Mouse (Mus musculus) E14TG2a.4 (cell line): ENCODE data around the gene Agtpbp1.
A peak's percentile ranks its signal among the peaks of the same experiment; 100 is the strongest.
"Not testable (repeated sequence)": the region's sequence is repeated elsewhere in the genome, so short reads cannot be mapped to it uniquely, and the experiment has no call there.

Source experiments
- H3K27me3 ChIP-seq: 2 replicates; pipeline ENCODE4 v1.6.1; 2014; ENCODE audit warnings: low read length, control low read depth; ENCODE audit not compliant: insufficient read depth
- H3K36me3 ChIP-seq: 2 replicates; pipeline ENCODE4 v1.6.1; 2014; ENCODE audit warnings: low read length, control low read depth; ENCODE audit not compliant: insufficient read depth
- H3K4me1 ChIP-seq: replicated peaks from 2 replicates; pipeline ENCODE4 v1.6.1; 2014; ENCODE audit warnings: low read depth, low read length, control low read depth
- H3K4me3 ChIP-seq: replicated peaks from 2 replicates; pipeline ENCODE4 v1.5.1; 2014; ENCODE audit warnings: mild to moderate bottlenecking, low read length
- H3K9me3 ChIP-seq: 2 replicates; pipeline ENCODE4 v1.6.1; 2014; ENCODE audit warnings: low read length, control low read depth
- CTCF ChIP-seq: conservative IDR thresholded peaks from 2 replicates; pipeline ENCODE4 v1.5.1; 2014; ENCODE audit warnings: low read length
- NANOG ChIP-seq: IDR thresholded peaks from 2 replicates; pipeline ENCODE4 v1.6.1; 2014; ENCODE audit warnings: borderline replicate concordance, low read length, mixed read lengths
- POU5F1 ChIP-seq: IDR thresholded peaks from 2 replicates; pipeline ENCODE4 v1.6.1; 2014; ENCODE audit warnings: low read length, borderline replicate concordance

Agtpbp1 gene

GRCm38 (mm10) chr13:59615152-59615551 lies 30.1 kb upstream of the Agtpbp1 start:
- no peaks in the 10 kb centered on the region for H3K27me3 ChIP-seq

DNA sequence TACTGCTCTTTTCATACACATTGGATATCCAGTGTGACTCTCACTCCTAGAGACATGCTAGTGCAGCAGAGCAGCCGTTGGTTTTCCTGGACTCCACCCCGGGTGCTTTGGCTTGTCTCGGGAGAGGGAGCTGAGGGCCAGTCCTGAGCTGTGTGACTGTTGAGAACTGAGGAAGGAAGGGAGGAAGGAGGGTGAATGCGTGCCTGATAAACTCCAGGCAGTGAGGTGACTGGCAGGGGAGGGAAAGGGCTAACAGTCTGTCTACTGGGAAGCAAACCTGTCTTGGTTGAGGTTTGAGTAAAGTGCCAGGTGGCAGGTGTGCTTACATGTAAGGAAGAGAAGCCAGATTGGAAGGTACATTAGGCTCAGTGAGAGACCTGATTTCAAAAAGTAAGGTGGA lies 28.8 kb upstream of the Agtpbp1 start:
- no peak overlapping the region for H3K4me3 ChIP-seq
- TF ChIP-seq CTCF (no peak), POU5F1 (no peak), NANOG (no peak)
- H3K36me3 ChIP-seq: peaks cover 93% of the 10 kb centered on the region
- no peaks in the 10 kb centered on the region for H3K9me3 ChIP-seq
- H3K27me3 ChIP-seq: no peaks in the 10 kb centered on the region
- peaks cover 24% of the 10 kb centered on the region for H3K4me1 ChIP-seq

More at GRCm38 (mm10) chr13:59615152-59615551, 30.1 kb upstream of the Agtpbp1 start:
- peaks cover 90% of the 10 kb centered on the region for H3K36me3 ChIP-seq
- TF ChIP-seq CTCF: no peak
- no peak for TF ChIP-seq NANOG
- no peak for TF ChIP-seq POU5F1
- H3K9me3 ChIP-seq: no peaks in the 10 kb centered on the region
- peaks cover 20% of the 10 kb centered on the region for H3K4me1 ChIP-seq
- no peak overlapping the region for H3K4me3 ChIP-seq

DNA sequence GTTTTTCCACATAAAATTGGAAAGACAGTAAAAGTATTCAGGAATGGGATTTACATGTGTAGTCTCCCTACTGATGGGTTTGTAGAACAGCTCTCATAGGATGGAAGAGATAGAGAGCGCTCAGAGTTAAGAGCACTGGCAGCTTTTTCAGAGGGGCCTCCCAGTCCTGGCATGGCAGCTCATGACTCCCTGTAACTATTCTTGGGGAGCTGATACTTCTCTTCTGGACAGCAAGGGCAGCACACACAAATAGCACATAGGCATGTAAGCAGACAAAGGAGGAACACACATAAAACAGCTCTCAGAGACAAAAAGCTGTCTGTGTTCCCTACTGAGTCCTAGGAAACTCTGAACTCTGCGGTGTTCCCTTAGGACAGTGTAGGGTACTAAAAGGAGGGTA lies 25.4 kb upstream of the Agtpbp1 start:
- TF ChIP-seq CTCF: no peak
- no peak for TF ChIP-seq NANOG
- no peak for TF ChIP-seq POU5F1
- Histone ChIP-seq H3K9me3 (no peaks in the 10 kb centered on the region), H3K4me3 (no peak overlapping the region), H3K4me1 (peaks cover 24% of the 10 kb centered on the region), H3K36me3 (peaks cover 95% of the 10 kb centered on the region), H3K27me3 (no peaks in the 10 kb centered on the region)

GRCm38 (mm10) chr13:59609885-59610284 lies 24.9 kb upstream of the Agtpbp1 start:
- H3K36me3 ChIP-seq: peaks cover 95% of the 10 kb centered on the region
- peaks cover 24% of the 10 kb centered on the region for H3K4me1 ChIP-seq
- no peaks in the 10 kb centered on the region for H3K27me3 ChIP-seq
- TF ChIP-seq POU5F1 (no peak), NANOG (no peak), CTCF (no peak)
- no peaks in the 10 kb centered on the region for H3K9me3 ChIP-seq
- H3K4me3 ChIP-seq: no peak overlapping the region

DNA sequence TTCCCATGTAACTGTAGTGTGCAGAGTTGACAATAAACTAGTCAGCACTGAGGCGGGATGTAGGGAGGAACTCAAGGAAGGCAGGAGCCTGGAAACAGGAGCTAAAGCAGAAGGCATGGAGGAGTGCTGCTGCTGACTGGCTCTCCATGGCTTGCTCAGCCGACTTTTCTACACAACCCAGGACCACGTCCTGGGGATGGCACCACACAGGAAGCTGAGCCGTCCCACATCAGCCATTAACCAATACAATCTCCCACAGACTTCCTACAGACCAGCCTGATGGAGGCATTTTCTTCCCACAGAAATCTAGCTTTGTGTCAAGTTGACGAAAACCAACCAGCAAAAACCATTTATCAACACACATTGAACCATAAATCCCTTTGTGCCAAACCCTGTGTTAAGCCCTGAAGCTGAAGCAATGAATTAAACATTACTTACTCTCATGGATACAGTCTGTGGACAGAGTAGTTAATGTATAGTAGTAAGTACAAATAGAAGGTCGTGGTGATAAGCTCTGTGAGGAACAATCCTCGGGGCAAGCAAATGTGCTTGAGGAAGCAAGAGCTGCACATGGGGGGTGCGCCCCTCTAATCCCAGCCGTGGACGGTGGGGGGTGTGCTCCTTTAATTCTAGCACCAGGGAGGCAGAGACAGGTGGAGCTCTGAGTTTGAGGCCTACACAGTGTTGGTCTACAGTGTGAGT lies 20.3 kb upstream of the Agtpbp1 start:
- no peak for TF ChIP-seq POU5F1
- no peak for TF ChIP-seq NANOG
- TF ChIP-seq CTCF: no peak
- H3K27me3 ChIP-seq: no peaks in the 10 kb centered on the region
- H3K36me3 ChIP-seq: peaks cover 97% of the 10 kb centered on the region
- no peaks in the 10 kb centered on the region for H3K9me3 ChIP-seq
- H3K4me1 ChIP-seq: peaks cover 6% of the 10 kb centered on the region
- H3K4me3 ChIP-seq: no peak overlapping the region

GRCm38 (mm10) chr13:59604511-59604910 lies 19.5 kb upstream of the Agtpbp1 start:
- no peak for TF ChIP-seq CTCF
- no peak for TF ChIP-seq POU5F1
- no peak for TF ChIP-seq NANOG
- Histone ChIP-seq H3K27me3 (no peaks in the 10 kb centered on the region), H3K4me1 (peaks cover 4% of the 10 kb centered on the region; the same call in 1 of the 2 replicates), H3K9me3 (no peaks in the 10 kb centered on the region), H3K36me3 (peaks cover 97% of the 10 kb centered on the region), H3K4me3 (no peak overlapping the region)

- H3K4me3 ChIP-seq: no peak overlapping the region
- no peaks in the 10 kb centered on the region for H3K9me3 ChIP-seq
- peaks cover 97% of the 10 kb centered on the region for H3K36me3 ChIP-seq
- TF ChIP-seq CTCF: no peak
- TF ChIP-seq POU5F1: no peak
- TF ChIP-seq NANOG: no peak
- no peaks in the 10 kb centered on the region for H3K4me1 ChIP-seq
- no peaks in the 10 kb centered on the region for H3K27me3 ChIP-seq
Measured at GRCm38 (mm10) chr13:59603096-59603495, 18.1 kb upstream of the Agtpbp1 start.

- peaks cover 61% of the 10 kb centered on the region for H3K4me1 ChIP-seq
- peaks cover 91% of the 10 kb centered on the region for H3K36me3 ChIP-seq
- TF ChIP-seq NANOG: no peak
- no peak for TF ChIP-seq CTCF
- no peak for TF ChIP-seq POU5F1
- H3K27me3 ChIP-seq: no peaks in the 10 kb centered on the region
- no peaks in the 10 kb centered on the region for H3K9me3 ChIP-seq
- H3K4me3 ChIP-seq: no peak overlapping the region
Measured at GRCm38 (mm10) chr13:59592630-59593029, 7.6 kb upstream of the Agtpbp1 start.

- peak; percentile 75; the same call in 1 of the 2 replicates for TF ChIP-seq NANOG
- Histone ChIP-seq H3K4me1 (peaks cover 67% of the 10 kb centered on the region), H3K36me3 (peaks cover 91% of the 10 kb centered on the region)
- not testable (repeated sequence) for H3K4me3 ChIP-seq, H3K9me3 ChIP-seq, H3K27me3 ChIP-seq
Measured at GRCm38 (mm10) chr13:59592058-59592457, 7.0 kb upstream of the Agtpbp1 start.
